Mouse (Mus musculus): ENCODE data around the gene Top2b. TPM values are rescaled to one million over a fixed set of nuclear protein-coding genes. Genes with fewer than 3 reads are reported as not detected.

Gene Top2b
- polyA plus RNA-seq, 1 experiment from 2014 or later, result 140 TPM

- WGBS, result 81% methylated on average over 3 of the region's 3 CpGs
- Histone ChIP-seq H3K27ac (ENCODE audit: low read depth, low read length) (no peak overlapping the region), H3K27me3 (replicated peaks; ENCODE audit: control insufficient read depth, insufficient read depth, low read length) (no peaks in the 10 kb centered on the region), H3K9me3 (replicated peaks; ENCODE audit: control insufficient read depth, low read length) (no peaks in the 10 kb centered on the region), H3K9ac (ENCODE audit: low read length) (no peak overlapping the region), H3K4me2 (ENCODE audit: low read length) (no peak overlapping the region), H3K4me3 (ENCODE audit: low read depth, low read length) (no peak overlapping the region), H3K36me3 (ENCODE audit: control insufficient read depth, insufficient read depth, low read length) (no peaks in the 10 kb centered on the region), H3K4me1 (ENCODE audit: control insufficient read depth, insufficient read depth, low read length) (no peaks in the 10 kb centered on the region)
- no peak for DNase-seq (ENCODE audit: low spot score)
- ATAC-seq, result no peak
These were observed 29.1 kb upstream of the Top2b start for GRCm38 (mm10) chr14:16335835-16336417.

- Histone ChIP-seq H3K9me3 (replicated peaks; ENCODE audit: control insufficient read depth, low read length) (no peaks in the 10 kb centered on the region), H3K27me3 (replicated peaks; ENCODE audit: control insufficient read depth, insufficient read depth, low read length) (no peaks in the 10 kb centered on the region), H3K27ac (ENCODE audit: low read depth, low read length) (no peak overlapping the region), H3K4me3 (ENCODE audit: low read depth, low read length) (no peak overlapping the region), H3K4me1 (ENCODE audit: control insufficient read depth, insufficient read depth, low read length) (no peaks in the 10 kb centered on the region), H3K9ac (ENCODE audit: low read length) (no peak overlapping the region), H3K4me2 (ENCODE audit: low read length) (no peak overlapping the region), H3K36me3 (ENCODE audit: control insufficient read depth, insufficient read depth, low read length) (no peaks in the 10 kb centered on the region)
- no peak for ATAC-seq
- no peak for DNase-seq (ENCODE audit: low spot score)
- WGBS, result 77% methylated on average over 9 of the region's 9 CpGs
These were observed 17.5 kb upstream of the Top2b start for GRCm38 (mm10) chr14:16347505-16347904.

GRCm38 (mm10) chr14:16359704-16360103 lies 5.3 kb upstream of the Top2b start:
- Histone ChIP-seq H3K27me3 (replicated peaks; ENCODE audit: control insufficient read depth, insufficient read depth, low read length) (no peaks in the 10 kb centered on the region), H3K4me2 (ENCODE audit: low read length) (no peak overlapping the region), H3K9ac (ENCODE audit: low read length) (no peak overlapping the region), H3K4me3 (ENCODE audit: low read depth, low read length) (no peak overlapping the region), H3K27ac (ENCODE audit: low read depth, low read length) (no peak overlapping the region), H3K4me1 (ENCODE audit: control insufficient read depth, insufficient read depth, low read length) (peaks cover 4% of the 10 kb centered on the region; the same call in 1 of the 2 replicates), H3K36me3 (ENCODE audit: control insufficient read depth, insufficient read depth, low read length) (no peaks in the 10 kb centered on the region), H3K9me3 (replicated peaks; ENCODE audit: control insufficient read depth, low read length) (no peaks in the 10 kb centered on the region)
- no peak for ATAC-seq
- 78% methylated on average over 1 of the region's 1 CpGs for WGBS
- no peak for DNase-seq (ENCODE audit: low spot score)

GRCm38 (mm10) chr14:16364161-16364831 lies 683 bp upstream of the Top2b start:
- Histone ChIP-seq H3K36me3 (ENCODE audit: control insufficient read depth, insufficient read depth, low read length) (no peaks in the 10 kb centered on the region), H3K27me3 (replicated peaks; ENCODE audit: control insufficient read depth, insufficient read depth, low read length) (no peaks in the 10 kb centered on the region), H3K27ac (ENCODE audit: low read depth, low read length) (peak overlapping the region; percentile 99), H3K4me1 (ENCODE audit: control insufficient read depth, insufficient read depth, low read length) (peaks cover 17% of the 10 kb centered on the region; the same call in 1 of the 2 replicates), H3K9me3 (replicated peaks; ENCODE audit: control insufficient read depth, low read length) (no peaks in the 10 kb centered on the region), H3K4me3 (ENCODE audit: low read depth, low read length) (peak overlapping the region; percentile 94), H3K4me2 (ENCODE audit: low read length) (peak overlapping the region; percentile 76), H3K9ac (ENCODE audit: low read length) (peak overlapping the region; percentile 80)
- DNase-seq (ENCODE audit: low spot score) (peak; percentile 65), ATAC-seq (peak; percentile 73)
- under 1% methylated on average over 26 of the region's 32 CpGs for WGBS

- Histone ChIP-seq H3K27ac (ENCODE audit: low read depth, low read length) (peak overlapping the region; percentile 99), H3K27me3 (replicated peaks; ENCODE audit: control insufficient read depth, insufficient read depth, low read length) (no peaks in the 10 kb centered on the region), H3K4me2 (ENCODE audit: low read length) (peak overlapping the region; percentile 64), H3K9ac (ENCODE audit: low read length) (peak overlapping the region; percentile 99), H3K9me3 (replicated peaks; ENCODE audit: control insufficient read depth, low read length) (no peaks in the 10 kb centered on the region), H3K4me3 (ENCODE audit: low read depth, low read length) (peak overlapping the region; percentile 94), H3K36me3 (ENCODE audit: control insufficient read depth, insufficient read depth, low read length) (no peaks in the 10 kb centered on the region), H3K4me1 (ENCODE audit: control insufficient read depth, insufficient read depth, low read length) (peaks cover 17% of the 10 kb centered on the region; the same call in 1 of the 2 replicates)
- DNase-seq (ENCODE audit: low spot score) (peak; percentile 53), ATAC-seq (peak; percentile 52)
- WGBS, result under 1% methylated on average over 72 of the region's 87 CpGs
These were observed 589 bp downstream of the Top2b start for GRCm38 (mm10) chr14:16365362-16366173.

GRCm38 (mm10) chr14:16366174-16366889 lies 1.4 kb downstream of the Top2b start:
- Histone ChIP-seq H3K9me3 (replicated peaks; ENCODE audit: control insufficient read depth, low read length) (no peaks in the 10 kb centered on the region), H3K4me1 (ENCODE audit: control insufficient read depth, insufficient read depth, low read length) (peaks cover 17% of the 10 kb centered on the region; the same call in 1 of the 2 replicates), H3K27me3 (replicated peaks; ENCODE audit: control insufficient read depth, insufficient read depth, low read length) (no peaks in the 10 kb centered on the region), H3K4me2 (ENCODE audit: low read length) (peak overlapping the region; percentile 64), H3K36me3 (ENCODE audit: control insufficient read depth, insufficient read depth, low read length) (no peaks in the 10 kb centered on the region), H3K9ac (ENCODE audit: low read length) (peak overlapping the region; percentile 99), H3K4me3 (ENCODE audit: low read depth, low read length) (peak overlapping the region; percentile 94), H3K27ac (ENCODE audit: low read depth, low read length) (peak overlapping the region; percentile 99)
- DNase-seq (ENCODE audit: low spot score), result no peak
- ATAC-seq, result 0 out of 2 replicates have a peak, but pooled peaks have one; percentile 0
- WGBS, result 14% methylated on average over 16 of the region's 16 CpGs

- Histone ChIP-seq H3K4me1 (ENCODE audit: control insufficient read depth, insufficient read depth, low read length) (peaks cover 17% of the 10 kb centered on the region; the same call in 1 of the 2 replicates), H3K4me3 (ENCODE audit: low read depth, low read length) (peak overlapping the region; percentile 94), H3K9ac (ENCODE audit: low read length) (peak overlapping the region; percentile 99), H3K27me3 (replicated peaks; ENCODE audit: control insufficient read depth, insufficient read depth, low read length) (no peaks in the 10 kb centered on the region), H3K9me3 (replicated peaks; ENCODE audit: control insufficient read depth, low read length) (no peaks in the 10 kb centered on the region), H3K4me2 (ENCODE audit: low read length) (peak overlapping the region; percentile 64), H3K27ac (ENCODE audit: low read depth, low read length) (no peak overlapping the region), H3K36me3 (ENCODE audit: control insufficient read depth, insufficient read depth, low read length) (no peaks in the 10 kb centered on the region)
- ATAC-seq (no peak), DNase-seq (ENCODE audit: low spot score) (peak; percentile 19)
- WGBS, result 41% methylated on average over 2 of the region's 2 CpGs
These were observed 2.0 kb downstream of the Top2b start for GRCm38 (mm10) chr14:16366986-16367385.

GRCm38 (mm10) chr14:16372761-16373160 lies 7.8 kb downstream of the Top2b start:
- no peak overlapping the region for H3K4me3 ChIP-seq (ENCODE audit: low read depth, low read length)
- no peaks in the 10 kb centered on the region for H3K9me3 ChIP-seq (replicated peaks; ENCODE audit: control insufficient read depth, low read length)
- no peaks in the 10 kb centered on the region for H3K36me3 ChIP-seq (ENCODE audit: control insufficient read depth, insufficient read depth, low read length)
- H3K4me2 ChIP-seq (ENCODE audit: low read length), result no peak overlapping the region
- H3K27ac ChIP-seq (ENCODE audit: low read depth, low read length), result no peak overlapping the region
- no peak overlapping the region for H3K9ac ChIP-seq (ENCODE audit: low read length)
- H3K27me3 ChIP-seq (replicated peaks; ENCODE audit: control insufficient read depth, insufficient read depth, low read length), result no peaks in the 10 kb centered on the region
- DNase-seq (ENCODE audit: low spot score) (no peak), ATAC-seq (no peak)
- H3K4me1 ChIP-seq (ENCODE audit: control insufficient read depth, insufficient read depth, low read length), result peaks cover 5% of the 10 kb centered on the region; the same call in 1 of the 2 replicates

Data from forebrain, embryonic 14.5 days (tissue).